Mouse (Mus musculus): ENCODE measurements around the gene Pik3c2b.

DNA sequence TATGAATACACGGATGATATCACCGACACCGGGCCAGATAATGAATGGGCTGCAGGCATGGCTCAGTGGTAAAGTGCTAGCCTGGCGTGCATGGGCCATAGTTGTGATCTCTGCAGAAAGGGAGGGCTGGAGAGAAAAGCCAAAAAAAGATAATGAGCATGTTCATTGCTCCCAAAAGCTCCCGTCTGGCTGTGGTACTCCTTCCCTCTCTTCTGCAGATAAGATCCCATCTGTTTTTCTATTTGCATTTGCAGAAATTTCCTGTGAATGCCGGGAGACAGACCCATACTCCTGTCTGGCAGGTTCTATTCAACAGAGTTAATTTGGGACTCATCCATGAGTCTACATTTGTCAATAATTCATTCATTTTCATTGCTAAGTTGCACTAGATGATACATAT, 17.7 kb downstream of the Pik3c2b start:
- TF ChIP-seq CTCF (IDR thresholded peaks at IDR 0.05; ENCODE audit: low read depth) (no peak), EP300 (IDR thresholded peaks at IDR 0.05; ENCODE audit: low read depth) (no peak)

Measured in liver, postnatal 0 days (tissue).